Mouse (Mus musculus) neutrophil, adult 83 days (primary cell): ENCODE measurements around the gene Ppp1r3a. TPM values are rescaled to one million over a fixed set of nuclear protein-coding genes. Genes with fewer than 3 reads are reported as not detected.

Source experiments
- total RNA-seq, 2 experiments: library from RNA; stranded (reverse); gene quantifications; one replicate each; pipeline ENCODE4 v1.2.4; 2023

Gene Ppp1r3a
- not detected for total RNA-seq

GRCm38 (mm10) chr6:14754901-14755591 is at the start of gene Ppp1r3a:
Ppp1r3a (minus strand) TSS chr6:14755274.

Other genes starting within 250 kb of the Ppp1r3a start
- gene Foxp2, start 146.1 kb upstream of the Ppp1r3a start, total RNA-seq: not detected